Mouse (Mus musculus) cerebellum, postnatal 4 days (tissue): ENCODE data around the gene Gm14214.

ENCODE experiments used
- DNase-seq, 2 experiments: peaks; one replicate each; pipeline ENCODE4 v3.0.0; 2022; ENCODE audit warnings: low spot score in 2 of 2, mixed read lengths in 1 of 2

Gene Gm14214

GRCm38 (mm10) chr2:154769930-154770329 is at the start of gene Gm14214:
Gene Gm14214, minus strand, starts transcription at chr2:154770030.
- DNase-seq = no peak

GRCm38 (mm10) chr2:154818599-154818998 is 48.8 kb upstream of the Gm14214 start:
- DNase-seq = no peak

GRCm38 (mm10) chr2:154817788-154818187 is 48.0 kb upstream of the Gm14214 start:
- peak in 1 of 2 experiments; percentile 36 for DNase-seq

- DNase-seq = no peak
Observed at GRCm38 (mm10) chr2:154817089-154817488, 47.3 kb upstream of the Gm14214 start.

- no peak for DNase-seq
Observed at GRCm38 (mm10) chr2:154813426-154813825, 43.6 kb upstream of the Gm14214 start.

GRCm38 (mm10) chr2:154810821-154811220 is 41.0 kb upstream of the Gm14214 start:
- DNase-seq = no peak

GRCm38 (mm10) chr2:154809107-154809762 is 39.4 kb upstream of the Gm14214 start:
- no peak for DNase-seq

GRCm38 (mm10) chr2:154807689-154808088 is 37.9 kb upstream of the Gm14214 start:
- DNase-seq = no peak

GRCm38 (mm10) chr2:154803845-154804244 is 34.0 kb upstream of the Gm14214 start:
- no peak for DNase-seq

GRCm38 (mm10) chr2:154803372-154803771 is 33.5 kb upstream of the Gm14214 start:
- no peak for DNase-seq

GRCm38 (mm10) chr2:154791661-154792642 is 22.1 kb upstream of the Gm14214 start:
- DNase-seq = peak; percentile 25 to 63

GRCm38 (mm10) chr2:154790656-154791483 is 21.0 kb upstream of the Gm14214 start, which contains the start of the genes Raly and a:
Gene Raly, plus strand, starts transcription at chr2:154791096.
Gene a, plus strand, starts transcription at chr2:154791402.
- peak; percentile 92 to 95 for DNase-seq

GRCm38 (mm10) chr2:154789977-154790655 is 20.3 kb upstream of the Gm14214 start:
- DNase-seq = no peak

GRCm38 (mm10) chr2:154789381-154789780 is 19.6 kb upstream of the Gm14214 start:
- no peak for DNase-seq

- no peak for DNase-seq
Observed at GRCm38 (mm10) chr2:154786776-154787175, 16.9 kb upstream of the Gm14214 start.

- DNase-seq = no peak
Observed at GRCm38 (mm10) chr2:154786187-154786586, 16.4 kb upstream of the Gm14214 start.

- no peak for DNase-seq
Observed at GRCm38 (mm10) chr2:154785284-154785683, 15.5 kb upstream of the Gm14214 start.

- DNase-seq = no peak
Observed at GRCm38 (mm10) chr2:154782856-154783650, 13.2 kb upstream of the Gm14214 start.

- DNase-seq = no peak
Observed at GRCm38 (mm10) chr2:154782361-154782760, 12.5 kb upstream of the Gm14214 start.

GRCm38 (mm10) chr2:154779648-154780047 is 9.8 kb upstream of the Gm14214 start:
- DNase-seq = no peak
